Mouse (Mus musculus): Measurements from ENCODE around the gene Usp22.
A peak's percentile ranks its signal among the peaks of the same experiment; 100 is the strongest.
"Not testable (repeated sequence)": the region's sequence is repeated elsewhere in the genome, so short reads cannot be mapped to it uniquely, and the experiment has no call there.

Usp22 gene

GRCm38 (mm10) chr11:61190776-61191175 lies 15.9 kb upstream of the Usp22 start:
- DNase-seq (ENCODE audit: extremely low spot score): no peak

- no peak for DNase-seq (ENCODE audit: extremely low spot score)
These were observed 9.0 kb upstream of the Usp22 start for GRCm38 (mm10) chr11:61183820-61184219.

DNA sequence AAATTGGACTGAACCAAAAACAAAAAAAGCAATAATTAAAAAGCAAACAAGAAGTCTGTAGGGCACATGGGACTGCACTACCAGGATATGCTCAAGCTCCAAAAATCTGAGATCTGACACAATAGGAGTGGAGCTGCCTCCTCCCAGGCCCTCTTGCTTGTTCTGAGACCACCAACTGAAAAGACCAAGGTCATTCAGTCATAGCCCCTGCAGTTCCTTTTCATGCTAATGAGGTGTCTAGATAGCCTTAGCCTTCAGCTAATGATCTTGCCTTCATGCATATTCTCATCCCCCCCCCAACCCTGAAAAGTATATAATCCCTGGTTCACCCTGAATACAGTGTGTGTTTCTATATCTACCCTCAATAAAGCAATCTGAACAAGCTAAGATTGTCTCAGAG lies 6.8 kb upstream of the Usp22 start:
- no peak for DNase-seq (ENCODE audit: extremely low spot score)

GRCm38 (mm10) chr11:61180361-61180760 lies 5.5 kb upstream of the Usp22 start:
- no peak for DNase-seq (ENCODE audit: extremely low spot score)

GRCm38 (mm10) chr11:61176321-61176720 lies 1.5 kb upstream of the Usp22 start:
- no peak for DNase-seq (ENCODE audit: extremely low spot score)

GRCm38 (mm10) chr11:61175778-61176177 lies 923 bp upstream of the Usp22 start:
- DNase-seq (ENCODE audit: extremely low spot score): no peak

DNA sequence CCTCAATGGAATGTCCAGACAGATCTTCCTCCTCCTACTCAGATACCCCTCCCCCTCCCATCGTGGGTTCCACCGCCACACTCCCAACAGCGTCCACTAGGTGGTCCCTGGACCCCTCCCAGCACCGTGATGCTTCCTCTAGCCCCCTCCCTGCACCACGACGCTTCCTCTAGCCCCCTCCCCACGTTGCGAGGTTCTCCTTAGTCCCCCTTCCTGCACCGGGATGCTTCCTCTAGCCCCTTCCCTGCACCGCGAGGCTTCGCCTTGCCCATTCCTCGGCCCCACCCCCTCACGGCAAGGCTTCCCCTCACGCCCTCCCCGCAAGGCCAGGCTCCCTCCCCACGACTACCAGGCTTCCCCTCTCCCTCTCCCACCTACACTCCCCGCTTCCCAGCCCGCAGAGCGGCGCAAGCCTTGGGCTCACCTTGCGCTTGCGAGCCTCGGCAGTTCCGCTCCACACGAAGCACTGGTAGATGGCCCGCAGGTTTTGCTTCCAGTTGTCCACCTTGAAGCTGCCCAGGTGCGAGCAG lies 499 bp downstream of the Usp22 start:
- DNase-seq (ENCODE audit: extremely low spot score): peak; percentile 88

- not testable (repeated sequence) for DNase-seq (ENCODE audit: extremely low spot score)
These were observed 1.4 kb downstream of the Usp22 start for GRCm38 (mm10) chr11:61173477-61173876.

- DNase-seq (ENCODE audit: extremely low spot score): no peak
These were observed 4.7 kb downstream of the Usp22 start for GRCm38 (mm10) chr11:61170184-61170583.

- no peak for DNase-seq (ENCODE audit: extremely low spot score)
These were observed 10.0 kb downstream of the Usp22 start for GRCm38 (mm10) chr11:61164881-61165280.

DNA sequence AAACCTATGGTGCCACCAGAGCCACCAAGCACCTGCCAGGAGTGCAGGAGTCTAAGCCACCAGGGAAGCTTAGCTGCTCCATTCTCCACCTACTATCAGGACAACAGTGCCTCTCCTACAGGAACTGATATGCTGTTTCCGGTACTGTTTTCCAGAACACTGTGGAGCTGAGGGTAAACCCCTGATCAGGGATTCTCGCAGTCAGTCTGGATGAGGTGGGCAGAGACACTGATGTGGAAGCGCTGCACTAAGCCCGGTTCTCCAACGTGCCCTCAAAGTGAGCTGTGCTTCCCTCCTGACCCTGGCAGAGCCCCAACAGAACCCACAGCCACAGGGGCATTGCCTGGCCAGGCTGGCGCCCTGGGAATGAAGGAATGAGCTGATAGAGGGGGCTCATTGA lies 10.5 kb downstream of the Usp22 start:
- DNase-seq (ENCODE audit: extremely low spot score): no peak

DNA sequence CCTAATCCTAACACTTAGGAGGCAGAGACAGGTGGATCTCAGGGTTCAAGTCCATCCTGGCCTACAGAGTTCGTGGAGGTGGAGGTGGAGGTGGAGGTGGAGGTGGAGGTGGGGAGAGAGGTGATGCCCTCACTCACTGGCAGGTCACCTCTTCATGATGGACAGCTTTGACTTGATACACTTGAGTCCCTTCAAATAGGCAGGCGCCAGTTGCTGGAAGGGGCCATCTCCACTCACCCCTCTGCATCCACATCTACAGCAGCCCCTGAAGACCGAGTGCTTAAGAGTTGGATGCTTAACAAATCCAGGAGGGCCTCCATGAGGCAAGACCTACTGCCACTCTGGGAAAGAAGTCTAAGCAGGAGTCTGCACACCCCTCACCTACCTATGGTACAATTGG lies 11.5 kb downstream of the Usp22 start:
- no peak for DNase-seq (ENCODE audit: extremely low spot score)

GRCm38 (mm10) chr11:61162776-61163175 lies 12.1 kb downstream of the Usp22 start:
- no peak for DNase-seq (ENCODE audit: extremely low spot score)

- no peak for DNase-seq (ENCODE audit: extremely low spot score)
These were observed 13.7 kb downstream of the Usp22 start for GRCm38 (mm10) chr11:61161121-61161520.

- no peak for DNase-seq (ENCODE audit: extremely low spot score)
These were observed 14.8 kb downstream of the Usp22 start for GRCm38 (mm10) chr11:61159796-61160732.

DNA sequence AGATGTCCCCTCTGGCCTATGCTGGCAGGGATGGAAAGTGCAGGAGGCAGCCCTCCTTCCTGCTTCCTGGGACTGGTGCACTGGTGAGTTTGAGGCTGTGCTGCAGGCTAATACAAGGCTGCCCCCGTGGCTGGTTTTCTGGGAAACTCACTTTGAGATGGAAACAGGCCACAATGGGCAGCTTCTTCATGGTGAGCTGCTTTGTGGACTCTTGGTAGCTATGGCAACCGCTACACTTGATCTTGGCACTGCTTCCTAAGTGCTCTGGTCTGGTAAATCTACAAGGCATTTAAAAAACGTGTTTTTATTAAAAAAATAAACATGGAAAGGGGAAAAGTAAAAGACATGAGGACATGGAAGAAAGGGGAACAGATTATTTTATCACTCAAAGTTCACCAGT lies 16.7 kb downstream of the Usp22 start:
- DNase-seq (ENCODE audit: extremely low spot score): no peak

- no peak for DNase-seq (ENCODE audit: extremely low spot score)
These were observed 19.1 kb downstream of the Usp22 start for GRCm38 (mm10) chr11:61155727-61156126.

DNA sequence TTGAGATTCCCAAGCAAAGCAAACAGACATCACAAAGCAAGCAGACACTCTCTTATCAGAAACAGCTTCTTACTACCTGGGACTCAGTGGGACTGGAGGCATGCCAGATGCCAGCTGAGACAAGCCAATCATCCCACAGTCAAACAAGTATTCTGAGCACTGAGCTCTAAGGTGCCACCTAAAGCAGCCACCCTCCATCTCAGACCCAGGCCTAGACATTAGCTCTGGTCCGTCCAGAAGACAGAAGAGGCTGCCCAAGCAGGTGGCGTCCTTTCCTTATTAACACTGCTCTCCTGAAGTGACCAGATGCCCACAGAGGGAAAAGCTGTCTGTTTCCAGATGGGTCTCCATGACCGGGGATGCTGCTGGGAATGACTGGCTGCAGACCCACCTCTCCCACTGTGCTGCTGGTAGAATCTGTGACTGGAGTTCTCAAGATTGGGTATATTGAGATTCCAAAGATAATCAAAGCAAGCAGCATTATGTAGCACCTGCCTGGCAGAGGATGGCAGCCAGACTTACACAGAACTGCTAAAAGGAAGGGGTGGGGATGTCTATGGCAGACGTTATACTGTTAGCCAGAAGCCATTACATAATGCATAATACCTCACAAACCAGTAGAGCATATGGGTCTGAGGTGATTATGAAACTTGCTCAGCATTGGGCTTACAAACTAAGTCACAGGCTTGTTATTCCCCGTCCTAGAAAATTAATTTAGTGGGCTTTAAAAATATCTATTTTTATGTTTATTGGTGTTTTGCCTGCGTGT lies 24.4 kb downstream of the Usp22 start:
- DNase-seq (ENCODE audit: extremely low spot score): no peak

DNA sequence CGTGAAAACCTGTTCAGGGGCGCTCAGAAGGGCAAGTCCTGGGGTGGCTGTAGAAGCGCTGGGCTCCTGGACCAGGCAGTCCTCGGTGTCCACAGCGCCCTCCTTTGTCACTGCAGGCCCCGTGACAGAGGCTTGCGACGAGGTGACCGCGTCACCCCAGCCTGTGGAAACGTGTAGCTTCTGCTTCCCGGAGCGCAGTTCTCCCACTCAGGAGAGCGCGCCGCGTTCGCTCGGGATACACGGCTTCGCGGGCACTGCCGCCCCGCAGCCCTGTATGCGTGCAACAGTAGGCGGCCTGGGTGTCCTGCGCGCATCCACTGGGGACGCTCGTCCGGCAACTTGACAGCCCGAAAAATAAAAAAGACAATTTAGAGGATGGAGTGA lies 27.6 kb downstream of the Usp22 start:
- DNase-seq (ENCODE audit: extremely low spot score): peak; percentile 45

DNA sequence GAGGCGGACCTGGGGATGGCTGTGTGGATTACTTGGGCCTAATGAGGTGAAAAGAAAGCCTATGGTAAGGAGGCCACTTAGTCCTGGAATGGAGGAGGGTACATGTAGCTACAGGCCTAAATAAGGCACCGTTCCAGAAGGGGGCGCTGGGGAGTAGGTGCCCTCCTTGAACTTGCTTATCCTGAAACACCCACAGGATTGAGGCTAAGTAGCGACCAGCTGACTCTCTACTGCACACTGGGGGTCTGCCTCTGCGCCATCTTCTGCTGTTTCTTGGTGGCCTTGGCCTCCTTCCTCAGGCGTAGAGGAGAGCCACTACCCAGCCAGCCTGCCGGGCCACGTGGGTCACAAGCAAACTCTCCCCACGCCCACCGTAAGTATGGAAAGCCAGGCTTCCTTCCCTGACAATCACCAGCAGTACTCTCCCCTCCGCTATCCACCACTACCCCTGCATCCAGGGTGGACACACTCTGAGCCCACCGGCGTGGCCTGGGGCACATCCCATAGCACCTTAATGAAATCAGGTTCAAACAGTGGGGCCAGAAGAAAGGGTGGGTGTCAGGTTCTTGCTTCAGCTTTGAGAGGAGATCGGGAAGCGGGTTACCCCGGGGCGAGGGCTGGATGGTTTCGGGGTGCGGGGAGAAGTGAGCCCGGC lies 28.1 kb downstream of the Usp22 start:
- DNase-seq (ENCODE audit: extremely low spot score): peak; percentile 67

GRCm38 (mm10) chr11:61145551-61145950 lies 29.3 kb downstream of the Usp22 start:
- no peak for DNase-seq (ENCODE audit: extremely low spot score)
